Mouse (Mus musculus) G1E (cell line): ENCODE results near the gene Rec8.

Source experiments
- CTCF ChIP-seq: IDR thresholded peaks from 2 replicates; pipeline ENCODE4 v1.5.1; 2012; ENCODE audit warnings: low read depth, low read length, inconsistent platforms, mixed read lengths
- POLR2AphosphoS5 ChIP-seq: IDR thresholded peaks from 2 replicates; pipeline ENCODE4 v1.6.1; 2012; ENCODE audit warnings: low read depth, low read length, inconsistent platforms; ENCODE audit not compliant: insufficient replicate concordance

DNA sequence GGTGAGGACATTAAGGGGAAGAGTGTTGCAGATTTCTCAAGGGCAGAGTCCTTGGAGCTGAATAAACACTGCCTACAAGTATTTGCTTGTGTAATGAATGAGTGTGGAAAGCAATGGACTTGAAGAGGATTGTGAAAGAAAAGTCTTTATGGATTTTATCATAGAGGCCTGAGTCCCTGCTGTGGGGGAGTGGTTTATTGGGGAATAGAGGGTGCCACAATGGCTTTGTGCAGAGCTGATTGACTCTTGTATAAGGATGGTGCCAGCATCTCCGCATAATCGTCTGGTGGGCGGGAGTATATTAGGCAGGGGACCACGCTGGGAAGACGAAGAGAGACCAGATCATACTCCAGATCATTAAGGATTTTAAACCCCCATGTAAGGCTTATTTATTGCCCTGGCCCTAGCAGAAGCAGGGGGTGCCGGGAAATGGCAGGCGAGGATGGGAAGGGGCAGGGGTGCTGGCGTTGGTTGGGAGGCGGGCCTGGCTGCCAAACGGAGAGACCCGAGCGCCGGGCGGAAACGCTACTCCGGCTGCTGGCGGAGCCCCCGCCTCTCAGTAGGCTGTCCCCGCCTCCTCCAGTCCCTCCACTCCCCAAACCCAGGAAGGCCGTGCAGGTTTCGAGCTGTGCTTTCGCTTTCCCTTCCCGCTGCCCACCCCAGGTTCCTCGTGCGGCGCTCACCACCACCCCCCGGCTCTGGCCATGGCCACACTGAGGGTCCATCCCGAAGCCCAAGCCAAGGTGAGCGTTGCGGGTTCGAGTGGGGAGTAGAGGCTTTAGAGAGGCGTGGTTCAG is 39.8 kb upstream of the Rec8 start, which contains the start of gene Psme1:
- TF ChIP-seq CTCF (no peak), POLR2AphosphoS5 (no peak)
